Mouse (Mus musculus) small intestine, adult 2 months (tissue): Measurements from ENCODE around the gene Nsd1. TPM values are rescaled to one million over a fixed set of nuclear protein-coding genes. Genes with fewer than 3 reads are reported as not detected.

Experiments
- H3K27ac ChIP-seq: fragments of 200-500 bp; 2 replicates; pipeline ENCODE4 v1.5.1; 2012; ENCODE audit warnings: low read depth, low read length, control low read depth, inconsistent platforms; ENCODE audit not compliant: insufficient read depth
- H3K27me3 ChIP-seq: fragments of 200-500 bp; 2 replicates; pipeline ENCODE4 v1.6.1; 2012; ENCODE audit warnings: mild to moderate bottlenecking, moderate library complexity, low read length, inconsistent platforms; ENCODE audit not compliant: control insufficient read depth, insufficient read depth
- H3K36me3 ChIP-seq: fragments of 200-500 bp; 2 replicates; pipeline ENCODE4 v1.6.1; 2012; ENCODE audit warnings: mild to moderate bottlenecking, low read length, control low read depth, inconsistent platforms; ENCODE audit not compliant: control insufficient read depth, insufficient read depth
- H3K4me1 ChIP-seq: fragments of 200-500 bp; 2 replicates; pipeline ENCODE4 v1.6.1; 2012; ENCODE audit warnings: low read length, inconsistent platforms, mixed read lengths; ENCODE audit not compliant: control insufficient read depth, insufficient read depth, insufficient read length
- H3K4me3 ChIP-seq: fragments of 200-500 bp; 2 replicates; pipeline ENCODE4 v1.5.1; 2012; ENCODE audit warnings: low read depth, mild to moderate bottlenecking, control low read depth, inconsistent platforms, low read length, moderate library complexity
- CTCF ChIP-seq: fragments of 200-500 bp; IDR thresholded peaks from 2 replicates; pipeline ENCODE4 v1.5.1; 2012; ENCODE audit warnings: low read depth, mild to moderate bottlenecking, control low read depth, inconsistent platforms, low read length, moderate library complexity, mixed read lengths; ENCODE audit not compliant: insufficient replicate concordance, insufficient read length; ENCODE audit errors: extremely low read depth
- POLR2A ChIP-seq: fragments of 200-500 bp; IDR thresholded peaks from 2 replicates; pipeline ENCODE4 v1.6.1; 2012; ENCODE audit warnings: low read depth, mild to moderate bottlenecking, control low read depth, inconsistent platforms, low read length, moderate library complexity
- WGBS: fragments of 180-500 bp; shearing (Covaris S2); methylation state at CpG from one replicate; pipeline ENCODE4 v1.1.7; 2018; 5-methylcytosine and 5-hydroxymethylcytosine counted together
- polyA plus RNA-seq: library from polyadenylated mRNA; depleted of rRNA; stranded (reverse); fragments of >200 nt; gene quantifications from 2 replicates; pipeline ENCODE4 v1.2.3, GENCODE M21; 2012

The Nsd1 gene
- polyA plus RNA-seq, 1 experiment, result 16.3 TPM

DNA sequence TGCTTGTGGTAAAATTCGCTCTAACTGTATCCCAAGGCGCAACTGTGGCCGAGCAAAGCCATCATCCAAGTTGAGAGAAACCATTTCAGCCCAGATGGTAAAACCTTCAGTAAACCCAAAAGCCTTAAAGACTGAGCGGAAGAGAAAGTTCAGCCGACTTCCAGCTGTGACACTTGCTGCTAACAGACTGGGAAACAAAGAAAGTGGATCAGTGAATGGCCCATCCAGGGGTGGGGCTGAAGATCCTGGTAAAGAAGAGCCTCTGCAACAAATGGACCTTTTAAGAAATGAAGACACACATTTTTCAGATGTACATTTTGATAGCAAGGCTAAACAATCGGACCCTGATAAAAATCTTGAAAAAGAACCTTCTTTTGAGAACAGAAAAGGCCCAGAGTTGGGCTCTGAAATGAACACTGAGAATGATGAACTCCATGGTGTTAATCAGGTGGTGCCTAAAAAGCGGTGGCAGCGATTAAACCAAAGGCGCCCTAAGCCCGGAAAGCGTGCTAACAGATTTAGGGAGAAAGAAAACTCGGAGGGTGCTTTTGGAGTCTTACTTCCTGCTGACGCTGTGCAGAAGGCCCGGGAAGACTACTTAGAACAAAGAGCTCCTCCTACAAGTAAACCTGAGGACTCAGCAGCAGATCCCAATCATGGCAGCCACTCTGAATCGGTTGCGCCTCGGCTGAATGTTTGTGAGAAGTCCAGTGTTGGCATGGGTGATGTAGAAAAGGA is 37.9 kb downstream of the Nsd1 start:
- Histone ChIP-seq H3K27ac (no peak overlapping the region), H3K27me3 (no peaks in the 10 kb centered on the region), H3K4me3 (no peak overlapping the region), H3K36me3 (peaks cover 48% of the 10 kb centered on the region), H3K4me1 (peaks cover 8% of the 10 kb centered on the region; the same call in 1 of the 2 replicates)
- WGBS, result 86% methylated on average over 17 of the region's 17 CpGs
- no peak for TF ChIP-seq POLR2A
- no peak for TF ChIP-seq CTCF

DNA sequence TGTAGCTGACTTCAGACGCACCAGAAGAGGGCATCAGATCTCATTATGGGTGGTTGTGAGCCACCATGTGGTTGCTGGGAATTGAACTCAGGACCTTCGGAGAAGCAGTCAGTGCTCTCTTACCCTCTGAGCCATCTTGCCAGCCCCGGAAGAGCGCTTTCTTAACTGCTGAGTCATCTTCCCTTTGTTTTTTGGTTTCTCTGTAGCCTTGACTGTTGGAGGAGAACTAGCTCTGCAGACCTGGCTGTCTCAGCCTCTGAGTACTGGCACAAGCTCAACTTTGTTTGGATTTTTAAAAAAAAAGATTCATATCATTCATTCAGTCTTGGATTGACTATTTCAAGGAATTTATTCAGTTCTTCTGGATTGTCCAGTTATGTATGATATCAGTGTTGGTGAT is 39.7 kb downstream of the Nsd1 start:
- TF ChIP-seq CTCF, result no peak
- TF ChIP-seq POLR2A, result no peak
- H3K27me3 ChIP-seq, result no peaks in the 10 kb centered on the region
- H3K27ac ChIP-seq, result no peak overlapping the region
- peaks cover 8% of the 10 kb centered on the region; the same call in 1 of the 2 replicates for H3K4me1 ChIP-seq
- H3K4me3 ChIP-seq, result no peak overlapping the region
- WGBS, result 78% methylated on average over 4 of the region's 4 CpGs
- peaks cover 48% of the 10 kb centered on the region for H3K36me3 ChIP-seq

DNA sequence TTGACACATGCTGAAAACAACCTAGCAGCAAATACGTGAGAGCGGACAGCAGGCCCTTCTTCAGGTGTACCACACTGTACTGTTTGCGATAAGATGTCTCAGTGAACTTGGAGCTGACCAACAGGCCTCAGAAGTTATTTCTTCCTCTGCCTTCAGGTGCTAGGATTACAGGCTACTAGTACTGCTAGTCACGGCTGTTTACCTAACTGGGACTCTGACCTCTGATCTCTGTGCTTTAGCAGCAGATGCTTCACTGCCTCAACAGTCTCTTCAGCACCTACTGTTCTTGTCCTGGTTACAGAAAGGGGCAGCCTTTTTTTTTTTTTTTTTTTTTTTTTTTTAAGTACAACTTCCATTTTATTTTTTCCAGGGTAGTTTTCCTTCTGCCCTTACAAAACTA is 43.2 kb downstream of the Nsd1 start:
- H3K4me3 ChIP-seq, result no peak overlapping the region
- TF ChIP-seq CTCF, result no peak
- TF ChIP-seq POLR2A, result no peak
- no peaks in the 10 kb centered on the region for H3K27me3 ChIP-seq
- WGBS, result 56% methylated on average over 4 of the region's 4 CpGs
- H3K27ac ChIP-seq, result no peak overlapping the region
- peaks cover 25% of the 10 kb centered on the region for H3K36me3 ChIP-seq
- peaks cover 9% of the 10 kb centered on the region; the same call in 1 of the 2 replicates for H3K4me1 ChIP-seq

DNA sequence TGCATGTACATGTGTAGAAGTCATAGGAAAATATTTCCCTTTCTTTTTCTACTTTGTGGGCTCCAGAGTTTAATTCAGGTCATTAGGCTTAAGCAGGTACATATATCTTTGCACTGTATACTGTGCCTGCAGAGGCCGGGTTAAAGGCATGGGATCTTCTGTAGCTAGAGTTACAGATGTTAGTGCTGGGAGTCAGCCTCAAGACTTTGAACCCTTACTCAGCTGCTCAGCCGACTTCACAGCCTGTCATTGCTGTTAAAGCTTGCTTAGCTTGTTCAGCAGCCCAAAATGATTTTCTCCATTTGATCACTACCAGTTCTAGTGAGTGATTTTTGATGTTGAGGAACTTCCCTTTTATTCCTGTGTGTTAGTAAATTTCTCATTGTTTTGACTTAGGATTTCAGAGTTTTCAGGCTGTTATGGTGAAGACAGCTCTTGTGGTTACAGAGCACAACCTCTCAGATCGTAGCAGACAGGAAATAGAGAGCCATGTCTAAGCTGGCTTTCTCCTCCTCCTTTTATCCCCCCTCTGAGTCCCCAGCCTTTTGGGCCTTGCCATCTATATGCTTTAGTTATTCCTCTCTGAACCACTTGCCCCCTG is 45.6 kb downstream of the Nsd1 start:
- 35% methylated on average over 3 of the region's 3 CpGs for WGBS
- Histone ChIP-seq H3K27me3 (no peaks in the 10 kb centered on the region), H3K27ac (no peak overlapping the region), H3K4me3 (no peak overlapping the region), H3K4me1 (peaks cover 7% of the 10 kb centered on the region; the same call in 1 of the 2 replicates), H3K36me3 (peaks cover 21% of the 10 kb centered on the region)
- TF ChIP-seq CTCF, result no peak
- no peak for TF ChIP-seq POLR2A

DNA sequence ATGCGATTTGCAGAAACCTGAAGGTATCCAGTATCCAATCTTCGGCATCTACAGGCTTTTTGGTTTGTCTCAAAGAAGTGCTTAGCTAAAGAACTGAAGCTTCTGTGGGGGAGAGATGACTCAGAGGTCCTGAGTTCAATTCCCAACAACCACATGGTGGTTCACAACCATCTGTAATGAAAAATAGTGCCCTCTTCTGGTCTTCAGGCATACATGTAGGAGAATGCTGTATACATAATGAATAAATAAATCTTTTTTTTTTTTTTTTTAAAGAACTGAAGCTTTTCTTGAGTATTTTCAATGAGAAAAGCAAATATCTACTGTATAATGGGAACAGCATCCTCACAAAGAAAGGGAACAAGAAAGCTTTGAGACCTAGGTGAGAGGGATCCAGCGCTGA is 49.1 kb downstream of the Nsd1 start:
- H3K36me3 ChIP-seq, result peaks cover 32% of the 10 kb centered on the region
- TF ChIP-seq POLR2A, result no peak
- no peak for TF ChIP-seq CTCF
- WGBS, result 94% methylated on average over 3 of the region's 3 CpGs

DNA sequence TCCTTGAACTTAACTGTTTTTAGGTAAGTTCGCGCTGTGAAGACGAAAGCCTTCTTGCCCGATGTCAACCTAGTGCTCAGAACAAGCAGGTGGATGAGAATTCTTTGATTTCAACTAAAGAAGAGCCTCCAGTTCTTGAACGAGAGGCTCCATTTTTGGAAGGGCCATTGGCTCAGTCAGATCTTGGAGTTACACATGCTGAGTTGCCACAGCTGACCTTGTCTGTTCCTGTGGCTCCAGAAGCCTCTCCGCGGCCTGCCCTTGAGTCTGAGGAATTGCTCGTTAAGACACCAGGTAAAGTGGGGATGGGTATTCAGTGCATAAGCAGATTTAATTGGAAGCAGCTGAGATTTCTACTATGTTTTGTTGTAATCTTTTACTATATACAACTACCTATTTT is 51.9 kb downstream of the Nsd1 start:
- peaks cover 35% of the 10 kb centered on the region for H3K36me3 ChIP-seq
- H3K27ac ChIP-seq, result no peak overlapping the region
- H3K27me3 ChIP-seq, result no peaks in the 10 kb centered on the region
- TF ChIP-seq CTCF (no peak), POLR2A (no peak)
- peaks cover under 1% of the 10 kb centered on the region; the same call in 1 of the 2 replicates for H3K4me1 ChIP-seq
- 95% methylated on average over 8 of the region's 8 CpGs for WGBS
- no peak overlapping the region for H3K4me3 ChIP-seq

More for the DNA sequence above, 49.1 kb downstream of the Nsd1 start:
- Histone ChIP-seq H3K4me1 (peaks cover 3% of the 10 kb centered on the region; the same call in 1 of the 2 replicates), H3K27ac (no peak overlapping the region), H3K27me3 (no peaks in the 10 kb centered on the region), H3K4me3 (no peak overlapping the region)

DNA sequence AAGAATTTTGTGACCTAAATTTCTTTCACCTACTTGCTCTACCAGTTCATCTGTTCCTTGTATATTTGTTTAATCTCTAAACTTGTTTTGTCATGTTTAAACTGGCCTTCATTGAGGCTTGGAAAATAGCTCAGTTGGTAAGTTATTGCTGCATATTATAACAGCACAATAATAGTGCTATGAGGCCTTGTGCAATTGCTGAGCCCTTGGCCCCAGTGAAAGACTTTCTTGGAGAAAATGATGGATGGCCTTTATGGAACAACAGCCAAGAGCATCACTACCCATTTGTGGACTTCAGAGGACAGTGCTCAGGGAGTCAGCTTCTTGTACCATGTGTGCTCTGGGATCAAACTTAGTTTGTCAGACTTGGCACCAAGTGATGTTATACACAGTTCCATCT is 52.5 kb downstream of the Nsd1 start:
- Histone ChIP-seq H3K27me3 (no peaks in the 10 kb centered on the region), H3K4me1 (no peaks in the 10 kb centered on the region), H3K27ac (no peak overlapping the region), H3K36me3 (peaks cover 33% of the 10 kb centered on the region), H3K4me3 (no peak overlapping the region)
- TF ChIP-seq POLR2A (no peak), CTCF (no peak)

DNA sequence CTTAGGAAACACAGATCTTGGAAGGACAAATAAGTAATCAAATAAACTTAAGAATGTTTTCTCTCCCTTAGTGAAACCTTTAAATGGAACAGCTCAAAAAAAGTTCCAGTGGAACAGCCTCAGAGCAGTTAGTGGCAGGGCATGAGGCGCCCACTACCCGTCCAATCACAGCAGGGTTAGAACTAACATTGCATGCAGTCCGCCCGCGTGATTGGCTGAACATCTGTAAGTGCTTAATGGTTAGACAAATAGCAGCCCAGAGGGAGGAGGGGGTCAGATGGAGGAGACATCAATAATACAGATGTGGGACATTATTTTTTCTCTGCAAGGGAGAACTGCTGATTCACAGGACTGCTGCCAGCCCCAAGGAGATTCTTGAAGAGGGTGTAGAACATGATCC is 67.6 kb downstream of the Nsd1 start:
- H3K4me1 ChIP-seq, result no peaks in the 10 kb centered on the region
- H3K27ac ChIP-seq, result no peak overlapping the region
- 91% methylated on average over 5 of the region's 5 CpGs for WGBS
- H3K36me3 ChIP-seq, result peaks cover 44% of the 10 kb centered on the region
- no peaks in the 10 kb centered on the region for H3K27me3 ChIP-seq
- TF ChIP-seq POLR2A (no peak), CTCF (no peak)
- H3K4me3 ChIP-seq, result no peak overlapping the region
